12 mouse cellular contexts compared by ENCODE assay signal in the genomic region with DNA sequence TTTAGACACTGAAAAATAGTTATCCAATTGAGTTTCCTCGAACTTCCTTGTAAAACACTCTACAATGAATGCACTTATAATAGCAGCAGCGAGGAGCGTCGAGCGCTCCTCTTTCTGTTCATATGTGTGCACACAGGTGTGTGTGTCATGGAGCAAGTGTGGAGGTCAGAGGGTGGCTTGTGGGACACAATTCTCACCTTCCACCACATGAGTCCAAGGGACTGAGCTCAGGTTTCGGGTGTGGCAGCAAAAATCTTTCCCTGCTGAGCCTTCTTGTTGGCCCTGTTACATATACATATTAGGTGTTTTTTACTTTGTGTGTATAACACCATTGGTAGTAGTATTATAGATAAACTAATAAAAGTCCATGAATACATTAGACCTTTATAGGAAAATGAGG.
DNase-seq lines count a peak whose midpoint lies in the region; ATAC-seq and TF ChIP-seq lines count a peak whose summit lies in the region.
"Had no signal": no experiment of that assay in that cellular context is flagged by ENCODE, and none has a peak within 500 bp of the region (broad histone marks: within the 10 kb centered on the region; RNA-seq: fewer than 3 reads in every experiment).

No protein-coding gene starts in this region.

- peak; percentile 57 for DNase-seq in midbrain, embryonic 11.5 days (ENCODE audit: low spot score, missing footprints)
- DNase-seq in layer of hippocampus, postnatal 25 days (ENCODE audit: extremely low spot score in 1 of 2, low spot score in 1 of 2) = no peak
- no peak for DNase-seq in left cerebral cortex, adult 11 months (ENCODE audit: low spot score)
- DNase-seq: cerebellum, adult 18-20 months; cerebellum, adult 9-10 months; forebrain, postnatal 0 days had no signal

- no peak for TF ChIP-seq POLR2A in olfactory bulb, adult 2 months (IDR thresholded peaks at IDR 0.05; ENCODE audit: insufficient read depth, low read depth, low read length)

- 89% methylated on average over 6 of the region's 6 CpGs for WGBS in midbrain, embryonic 11.5 days
- WGBS in midbrain, embryonic 13.5 days = 90% methylated on average over 6 of the region's 6 CpGs
- 71% methylated on average over 6 of the region's 6 CpGs for WGBS in olfactory bulb, adult 2 months

- TF ChIP-seq CTCF in olfactory bulb, adult 2 months (IDR thresholded peaks at IDR 0.05; ENCODE audit: insufficient read depth, low read depth, low read length) = no peak

- H3K4me2 ChIP-seq in midbrain, embryonic 11.5 days = no peak overlapping the region
- no peak overlapping the region for H3K4me2 ChIP-seq in midbrain, embryonic 13.5 days (replicated peaks)
- H3K4me2 ChIP-seq: embryonic facial prominence, embryonic 12.5 days had no signal

- peaks cover 7% of the 10 kb centered on the region; the same call in 1 of the 2 replicates for H3K4me1 ChIP-seq in midbrain, embryonic 11.5 days (ENCODE audit: control insufficient read depth, insufficient read depth, low read length)
- peaks cover 26% of the 10 kb centered on the region for H3K4me1 ChIP-seq in midbrain, embryonic 13.5 days (replicated peaks)
- peaks cover 11% of the 10 kb centered on the region for H3K4me1 ChIP-seq in olfactory bulb, adult 2 months (ENCODE audit: control insufficient read depth, insufficient read depth, low read length)

- no peak for ATAC-seq in midbrain, embryonic 11.5 days (ENCODE audit: low FRiP score)
- ATAC-seq in midbrain, embryonic 13.5 days = no peak

- H3K4me3 ChIP-seq in midbrain, embryonic 11.5 days (ENCODE audit: low read depth, low read length) = no peak overlapping the region
- no peak overlapping the region for H3K4me3 ChIP-seq in midbrain, embryonic 13.5 days (replicated peaks)
- no peak overlapping the region for H3K4me3 ChIP-seq in olfactory bulb, adult 2 months (ENCODE audit: insufficient read depth, low read depth, low read length)
- H3K4me3 ChIP-seq: embryonic facial prominence, embryonic 10.5 days; embryonic facial prominence, embryonic 12.5 days; forebrain, embryonic 13.5 days; forebrain, embryonic 15.5 days had no signal

- no peaks in the 10 kb centered on the region for H3K9me3 ChIP-seq in midbrain, embryonic 11.5 days (ENCODE audit: control insufficient read depth, low read length)
- H3K9me3 ChIP-seq in midbrain, embryonic 13.5 days = no peaks in the 10 kb centered on the region
- H3K9me3 ChIP-seq: embryonic facial prominence, embryonic 10.5 days; embryonic facial prominence, embryonic 12.5 days; forebrain, embryonic 13.5 days; forebrain, embryonic 15.5 days had no signal

- H3K27ac ChIP-seq in midbrain, embryonic 11.5 days (ENCODE audit: low read depth, low read length) = no peak overlapping the region
- H3K27ac ChIP-seq in midbrain, embryonic 13.5 days = no peak overlapping the region
- H3K27ac ChIP-seq in olfactory bulb, adult 2 months (ENCODE audit: insufficient read depth, low read depth, low read length) = peak overlapping the region; percentile 10; the same call in 1 of the 2 replicates
- H3K27ac ChIP-seq: embryonic facial prominence, embryonic 10.5 days; embryonic facial prominence, embryonic 12.5 days had no signal

- no peak overlapping the region for H3K9ac ChIP-seq in midbrain, embryonic 11.5 days (ENCODE audit: low read length)
- no peak overlapping the region for H3K9ac ChIP-seq in midbrain, embryonic 13.5 days (replicated peaks)
- H3K9ac ChIP-seq: embryonic facial prominence, embryonic 12.5 days; forebrain, embryonic 13.5 days; forebrain, embryonic 15.5 days; forebrain, postnatal 0 days had no signal

- H3K36me3 ChIP-seq in midbrain, embryonic 11.5 days (ENCODE audit: control insufficient read depth, insufficient read depth, low read length) = no peaks in the 10 kb centered on the region
- H3K36me3 ChIP-seq in midbrain, embryonic 13.5 days = 0 out of 2 replicates have a peak, but pooled peaks cover 3% of the 10 kb centered on the region
- H3K36me3 ChIP-seq: embryonic facial prominence, embryonic 10.5 days; embryonic facial prominence, embryonic 12.5 days; forebrain, embryonic 15.5 days had no signal

- H3K27me3 ChIP-seq in midbrain, embryonic 11.5 days (ENCODE audit: control insufficient read depth, insufficient read depth, low read length) = no peaks in the 10 kb centered on the region
- H3K27me3 ChIP-seq in midbrain, embryonic 13.5 days = no peaks in the 10 kb centered on the region
- H3K27me3 ChIP-seq: embryonic facial prominence, embryonic 12.5 days; forebrain, embryonic 13.5 days; forebrain, embryonic 15.5 days had no signal
